Mouse (Mus musculus): Measurements from ENCODE around the gene Gh.

GRCm38 (mm10) chr11:106334066-106334465 lies 32.4 kb upstream of the Gh start:
- TF ChIP-seq CTCF (IDR thresholded peaks at IDR 0.05; ENCODE audit: low read depth, low read length) = no peak
- no peak for TF ChIP-seq POLR2A (IDR thresholded peaks at IDR 0.05; ENCODE audit: borderline replicate concordance, low read depth, low read length)

All from bone marrow macrophage, adult 2 months (primary cell).